Mouse (Mus musculus): ENCODE results near the gene Ly6g5b. TPM values are rescaled to one million over a fixed set of nuclear protein-coding genes. Genes with fewer than 3 reads are reported as not detected.

Gene Ly6g5b
- polyA plus RNA-seq, 1 experiment from 2014 or later, result 0.66 TPM

- no peaks in the 10 kb centered on the region for H3K36me3 ChIP-seq (ENCODE audit: control insufficient read depth, insufficient read depth, low read length)
Observed at GRCm38 (mm10) chr17:35121871-35122303, 6.7 kb upstream of the Ly6g5b start, which contains the start of gene Csnk2b. Csnk2b (minus strand) TSS chr17:35122053.

DNA sequence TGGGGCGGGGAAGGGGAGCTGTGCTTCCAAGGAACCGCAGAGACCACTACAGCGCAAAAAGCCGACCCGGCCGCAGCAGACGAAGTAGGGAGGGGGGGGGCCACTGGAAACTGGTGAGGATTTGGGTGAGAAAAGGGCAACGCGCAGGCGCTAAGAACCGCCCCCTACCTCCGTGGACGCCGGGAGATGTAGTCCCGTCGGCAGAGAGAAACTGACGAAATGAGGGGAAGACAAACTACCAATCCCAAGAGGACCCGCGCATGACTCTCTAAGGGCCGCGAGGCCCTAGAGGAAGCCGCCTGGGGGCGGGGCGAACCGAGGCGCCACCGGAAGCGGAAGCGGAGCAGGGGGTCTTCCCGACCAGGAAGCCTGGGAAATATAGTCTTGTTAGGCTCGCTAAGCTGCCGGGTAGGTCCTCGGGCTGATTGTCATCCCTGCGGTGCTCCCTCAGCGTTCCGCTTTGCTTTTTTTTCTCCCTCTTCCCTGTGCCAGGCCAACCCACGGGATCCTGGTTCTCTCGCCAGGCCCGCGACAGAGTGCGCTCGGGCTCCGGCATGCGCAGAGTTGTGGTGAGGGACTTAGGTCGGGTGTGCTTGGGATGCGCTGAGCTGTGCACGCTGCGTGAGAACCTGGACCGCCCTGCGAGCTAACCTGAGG lies 6.0 kb upstream of the Ly6g5b start, which contains the start of gene Gpank1:
Gene Gpank1, plus strand, starts transcription at position 313 of the 657 bp plus-strand sequence.
- peak within 1 kb of the TSS; percentile 90 for H3K4me2 ChIP-seq (ENCODE audit: low read depth, low read length)
- peak within 1 kb of the TSS; percentile 83 for H3K9ac ChIP-seq (ENCODE audit: low read depth, low read length)
- under 1% methylated on average over 50 of the region's 50 CpGs for WGBS
- H3K36me3 ChIP-seq (ENCODE audit: control insufficient read depth, insufficient read depth, low read length), result no peaks in the 10 kb centered on the region
- ATAC-seq, result peak; percentile 94
- no peaks in the 10 kb centered on the region for H3K27me3 ChIP-seq (replicated peaks; ENCODE audit: control insufficient read depth, insufficient read depth, low read length)
- peak within 1 kb of the TSS; percentile 76 for H3K4me3 ChIP-seq (ENCODE audit: low read length)
- H3K4me1 ChIP-seq (ENCODE audit: control insufficient read depth, insufficient read depth, low read length), result peaks cover 20% of the 10 kb centered on the region
- no peaks in the 10 kb centered on the region for H3K9me3 ChIP-seq (ENCODE audit: control insufficient read depth, low read length)
- peak within 1 kb of the TSS; percentile 90 for H3K27ac ChIP-seq (ENCODE audit: low read length)

More at GRCm38 (mm10) chr17:35121871-35122303, 6.7 kb upstream of the Ly6g5b start, which contains the start of gene Csnk2b:
- Histone ChIP-seq H3K4me1 (ENCODE audit: control insufficient read depth, insufficient read depth, low read length) (peaks cover 23% of the 10 kb centered on the region), H3K4me3 (ENCODE audit: low read length) (peak within 1 kb of the TSS; percentile 76), H3K9ac (ENCODE audit: low read depth, low read length) (peak within 1 kb of the TSS; percentile 83), H3K27ac (ENCODE audit: low read length) (peak within 1 kb of the TSS; percentile 90), H3K27me3 (replicated peaks; ENCODE audit: control insufficient read depth, insufficient read depth, low read length) (no peaks in the 10 kb centered on the region), H3K4me2 (ENCODE audit: low read depth, low read length) (peak within 1 kb of the TSS; percentile 90), H3K9me3 (ENCODE audit: control insufficient read depth, low read length) (no peaks in the 10 kb centered on the region)
- ATAC-seq, result no peak
- under 1% methylated on average over 19 of the region's 19 CpGs for WGBS

DNA sequence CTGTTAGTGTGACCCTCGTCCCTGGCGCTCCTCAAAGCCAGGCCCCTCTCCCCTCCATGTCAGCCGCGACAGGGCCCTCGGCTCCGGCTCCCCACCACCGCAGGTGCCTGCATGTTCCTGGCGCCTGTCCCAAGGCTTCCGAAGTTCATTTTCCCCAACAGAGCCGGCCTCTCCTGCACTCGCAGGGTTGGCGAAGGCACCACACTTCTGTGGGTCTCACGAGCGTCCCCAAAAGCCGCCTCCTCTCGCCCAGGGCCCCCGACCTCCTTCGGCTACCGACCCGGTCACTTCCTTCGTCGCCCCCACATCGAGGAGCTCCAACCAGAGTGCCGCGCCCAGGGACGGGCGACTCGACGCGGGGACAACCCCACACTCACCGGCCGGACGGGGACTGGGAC lies 5.5 kb upstream of the Ly6g5b start:
- peaks cover 20% of the 10 kb centered on the region for H3K4me1 ChIP-seq (ENCODE audit: control insufficient read depth, insufficient read depth, low read length)
- peak overlapping the region; percentile 83 for H3K9ac ChIP-seq (ENCODE audit: low read depth, low read length)
- H3K9me3 ChIP-seq (ENCODE audit: control insufficient read depth, low read length), result no peaks in the 10 kb centered on the region
- H3K27ac ChIP-seq (ENCODE audit: low read length), result peak overlapping the region; percentile 44
- peak overlapping the region; percentile 63 for H3K4me2 ChIP-seq (ENCODE audit: low read depth, low read length)
- H3K27me3 ChIP-seq (replicated peaks; ENCODE audit: control insufficient read depth, insufficient read depth, low read length), result no peaks in the 10 kb centered on the region
- under 1% methylated on average over 33 of the region's 33 CpGs for whole genome bisulfite sequencing
- peak overlapping the region; percentile 76 for H3K4me3 ChIP-seq (ENCODE audit: low read length)
- ATAC-seq, result peak; percentile 6; the same call in 1 of the 2 replicates
- H3K36me3 ChIP-seq (ENCODE audit: control insufficient read depth, insufficient read depth, low read length), result no peaks in the 10 kb centered on the region

GRCm38 (mm10) chr17:35111774-35112173 lies 3.5 kb downstream of the Ly6g5b start:
- Histone ChIP-seq H3K9ac (ENCODE audit: low read depth, low read length) (no peak overlapping the region), H3K9me3 (ENCODE audit: control insufficient read depth, low read length) (no peaks in the 10 kb centered on the region), H3K27ac (ENCODE audit: low read length) (no peak overlapping the region), H3K27me3 (replicated peaks; ENCODE audit: control insufficient read depth, insufficient read depth, low read length) (no peaks in the 10 kb centered on the region), H3K4me3 (ENCODE audit: low read length) (no peak overlapping the region), H3K4me2 (ENCODE audit: low read depth, low read length) (no peak overlapping the region), H3K36me3 (ENCODE audit: control insufficient read depth, insufficient read depth, low read length) (peaks cover 6% of the 10 kb centered on the region; the same call in 1 of the 2 replicates), H3K4me1 (ENCODE audit: control insufficient read depth, insufficient read depth, low read length) (no peaks in the 10 kb centered on the region)
- WGBS, result 73% methylated on average over 9 of the region's 9 CpGs
- ATAC-seq, result no peak

GRCm38 (mm10) chr17:35108097-35108496 lies 7.1 kb downstream of the Ly6g5b start, which contains the start of gene Ly6g5c:
Ly6g5c (plus strand) TSS chr17:35108279.
- Histone ChIP-seq H3K9ac (ENCODE audit: low read depth, low read length) (no peak within 1 kb of the TSS), H3K4me3 (ENCODE audit: low read length) (no peak within 1 kb of the TSS), H3K4me1 (ENCODE audit: control insufficient read depth, insufficient read depth, low read length) (peaks cover 4% of the 10 kb centered on the region), H3K27ac (ENCODE audit: low read length) (no peak within 1 kb of the TSS), H3K4me2 (ENCODE audit: low read depth, low read length) (no peak within 1 kb of the TSS), H3K9me3 (ENCODE audit: control insufficient read depth, low read length) (no peaks in the 10 kb centered on the region), H3K27me3 (replicated peaks; ENCODE audit: control insufficient read depth, insufficient read depth, low read length) (no peaks in the 10 kb centered on the region), H3K36me3 (ENCODE audit: control insufficient read depth, insufficient read depth, low read length) (0 out of 2 replicates have a peak, but pooled peaks cover 2% of the 10 kb centered on the region)
- ATAC-seq, result no peak
- 82% methylated on average over 6 of the region's 6 CpGs for WGBS

GRCm38 (mm10) chr17:35106522-35106921 lies 8.7 kb downstream of the Ly6g5b start:
- H3K9ac ChIP-seq (ENCODE audit: low read depth, low read length), result no peak overlapping the region
- H3K27me3 ChIP-seq (replicated peaks; ENCODE audit: control insufficient read depth, insufficient read depth, low read length), result no peaks in the 10 kb centered on the region
- H3K36me3 ChIP-seq (ENCODE audit: control insufficient read depth, insufficient read depth, low read length), result peaks cover 7% of the 10 kb centered on the region; the same call in 1 of the 2 replicates
- H3K9me3 ChIP-seq (ENCODE audit: control insufficient read depth, low read length), result no peaks in the 10 kb centered on the region
- ATAC-seq, result no peak
- no peak overlapping the region for H3K27ac ChIP-seq (ENCODE audit: low read length)
- H3K4me2 ChIP-seq (ENCODE audit: low read depth, low read length), result no peak overlapping the region
- WGBS, result 63% methylated on average over 3 of the region's 3 CpGs
- no peak overlapping the region for H3K4me3 ChIP-seq (ENCODE audit: low read length)
- peaks cover 19% of the 10 kb centered on the region for H3K4me1 ChIP-seq (ENCODE audit: control insufficient read depth, insufficient read depth, low read length)

GRCm38 (mm10) chr17:35105740-35106389 lies 9.4 kb downstream of the Ly6g5b start:
- H3K4me2 ChIP-seq (ENCODE audit: low read depth, low read length), result no peak overlapping the region
- no peak for ATAC-seq
- no peaks in the 10 kb centered on the region for H3K9me3 ChIP-seq (ENCODE audit: control insufficient read depth, low read length)
- WGBS, result 27% methylated on average over 13 of the region's 13 CpGs
- peaks cover 20% of the 10 kb centered on the region for H3K4me1 ChIP-seq (ENCODE audit: control insufficient read depth, insufficient read depth, low read length)
- H3K27ac ChIP-seq (ENCODE audit: low read length), result no peak overlapping the region
- H3K36me3 ChIP-seq (ENCODE audit: control insufficient read depth, insufficient read depth, low read length), result peaks cover 11% of the 10 kb centered on the region
- no peak overlapping the region for H3K4me3 ChIP-seq (ENCODE audit: low read length)
- no peaks in the 10 kb centered on the region for H3K27me3 ChIP-seq (replicated peaks; ENCODE audit: control insufficient read depth, insufficient read depth, low read length)
- H3K9ac ChIP-seq (ENCODE audit: low read depth, low read length), result peak overlapping the region; percentile 39

DNA sequence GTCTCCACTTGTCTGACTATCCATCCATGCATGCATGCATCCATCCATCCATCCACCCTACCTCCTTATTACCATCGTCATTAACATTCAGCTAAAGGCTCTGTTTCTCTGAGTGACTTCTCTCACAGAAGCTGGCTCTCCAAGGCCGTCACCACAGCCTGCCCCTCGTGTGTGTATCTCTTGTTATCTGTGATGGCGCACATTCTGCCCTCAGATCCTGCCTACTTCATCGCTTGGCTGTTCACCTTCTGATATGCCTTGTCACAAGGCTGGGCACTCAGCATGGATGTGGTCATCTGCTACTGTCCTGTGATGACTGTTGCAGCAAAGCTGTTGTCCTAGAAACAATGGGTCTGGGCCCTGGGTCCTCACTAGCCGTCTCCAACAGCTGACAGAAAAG lies 10.5 kb downstream of the Ly6g5b start:
- Histone ChIP-seq H3K27me3 (replicated peaks; ENCODE audit: control insufficient read depth, insufficient read depth, low read length) (no peaks in the 10 kb centered on the region), H3K36me3 (ENCODE audit: control insufficient read depth, insufficient read depth, low read length) (peaks cover 16% of the 10 kb centered on the region), H3K9ac (ENCODE audit: low read depth, low read length) (no peak overlapping the region), H3K4me3 (ENCODE audit: low read length) (no peak overlapping the region), H3K9me3 (ENCODE audit: control insufficient read depth, low read length) (no peaks in the 10 kb centered on the region), H3K4me2 (ENCODE audit: low read depth, low read length) (no peak overlapping the region), H3K4me1 (ENCODE audit: control insufficient read depth, insufficient read depth, low read length) (peaks cover 25% of the 10 kb centered on the region), H3K27ac (ENCODE audit: low read length) (no peak overlapping the region)
- no peak for ATAC-seq
- 75% methylated on average over 6 of the region's 6 CpGs for WGBS

- 83% methylated on average over 7 of the region's 7 CpGs for WGBS
- H3K27ac ChIP-seq (ENCODE audit: low read length), result peak overlapping the region; percentile 85
- H3K9ac ChIP-seq (ENCODE audit: low read depth, low read length), result 0 out of 2 replicates have a peak overlapping the region, but pooled peaks have one; percentile 30
- peaks cover 16% of the 10 kb centered on the region for H3K36me3 ChIP-seq (ENCODE audit: control insufficient read depth, insufficient read depth, low read length)
- no peak overlapping the region for H3K4me2 ChIP-seq (ENCODE audit: low read depth, low read length)
- no peaks in the 10 kb centered on the region for H3K27me3 ChIP-seq (replicated peaks; ENCODE audit: control insufficient read depth, insufficient read depth, low read length)
- no peaks in the 10 kb centered on the region for H3K9me3 ChIP-seq (ENCODE audit: control insufficient read depth, low read length)
- peaks cover 28% of the 10 kb centered on the region for H3K4me1 ChIP-seq (ENCODE audit: control insufficient read depth, insufficient read depth, low read length)
- no peak for ATAC-seq
- H3K4me3 ChIP-seq (ENCODE audit: low read length), result no peak overlapping the region
Observed at GRCm38 (mm10) chr17:35104079-35104478, 11.1 kb downstream of the Ly6g5b start.
